Mouse (Mus musculus) thymus, postnatal 14 days (tissue): ENCODE data around the gene Pigm.

Source experiments
- DNase-seq: peaks from one replicate; pipeline ENCODE4 v3.0.0; 2021

Gene Pigm

GRCm38 (mm10) chr1:172352453-172352852, 23.9 kb upstream of the Pigm start:
- DNase-seq, result no peak

- no peak for DNase-seq
Measured at GRCm38 (mm10) chr1:172355336-172355735, 21.0 kb upstream of the Pigm start.

- peak; percentile 62 for DNase-seq
Measured at GRCm38 (mm10) chr1:172357550-172357949, 18.8 kb upstream of the Pigm start.

- DNase-seq, result no peak
Measured at GRCm38 (mm10) chr1:172358341-172358740, 18.0 kb upstream of the Pigm start.

- DNase-seq, result peak; percentile 57
Measured at GRCm38 (mm10) chr1:172364684-172365083, 11.7 kb upstream of the Pigm start.

GRCm38 (mm10) chr1:172368768-172369418, 7.5 kb upstream of the Pigm start:
- DNase-seq, result peak; percentile 90

GRCm38 (mm10) chr1:172376758-172377458, 562 bp downstream of the Pigm start:
- DNase-seq, result peak; percentile 57

- DNase-seq, result no peak
Measured at GRCm38 (mm10) chr1:172380066-172380465, 3.7 kb downstream of the Pigm start.

GRCm38 (mm10) chr1:172382090-172382489, 5.7 kb downstream of the Pigm start:
- DNase-seq, result no peak

- DNase-seq, result no peak
Measured at GRCm38 (mm10) chr1:172387246-172387645, 10.9 kb downstream of the Pigm start.

- no peak for DNase-seq
Measured at GRCm38 (mm10) chr1:172390769-172391168, 14.4 kb downstream of the Pigm start.

- no peak for DNase-seq
Measured at GRCm38 (mm10) chr1:172391807-172392581, 15.6 kb downstream of the Pigm start.

GRCm38 (mm10) chr1:172392643-172393170, 16.4 kb downstream of the Pigm start:
- no peak for DNase-seq

- no peak for DNase-seq
Measured at GRCm38 (mm10) chr1:172393739-172394138, 17.4 kb downstream of the Pigm start.

- no peak for DNase-seq
Measured at GRCm38 (mm10) chr1:172396996-172397752, 20.8 kb downstream of the Pigm start.

GRCm38 (mm10) chr1:172406077-172406706, 29.8 kb downstream of the Pigm start:
- no peak for DNase-seq

GRCm38 (mm10) chr1:172408996-172409395, 32.6 kb downstream of the Pigm start:
- DNase-seq, result peak; percentile 14

GRCm38 (mm10) chr1:172409431-172409830, 33.1 kb downstream of the Pigm start:
- no peak for DNase-seq

GRCm38 (mm10) chr1:172410806-172411205, 34.5 kb downstream of the Pigm start:
- peak; percentile 68 for DNase-seq

GRCm38 (mm10) chr1:172412204-172412603, 35.9 kb downstream of the Pigm start:
- DNase-seq, result peak; percentile 73

GRCm38 (mm10) chr1:172413491-172414230, 37.3 kb downstream of the Pigm start:
- no peak for DNase-seq

- DNase-seq, result no peak
Measured at GRCm38 (mm10) chr1:172414231-172414585, 37.9 kb downstream of the Pigm start.
